Mouse (Mus musculus) kidney, adult 2 months (tissue): ENCODE data around the gene Pde2a.

Experiments used
- CTCF ChIP-seq: fragments of 200-500 bp; conservative IDR thresholded peaks from 2 replicates; pipeline ENCODE4 v1.5.1; 2011; ENCODE audit warnings: low read depth, mild to moderate bottlenecking, control low read depth, low read length, moderate library complexity, mixed read lengths; ENCODE audit not compliant: insufficient read depth, insufficient read length
- POLR2A ChIP-seq: fragments of 200-500 bp; IDR thresholded peaks from one replicate; pipeline ENCODE4 v1.6.1; 2011; ENCODE audit warnings: low read depth, low read length, control low read depth

DNA sequence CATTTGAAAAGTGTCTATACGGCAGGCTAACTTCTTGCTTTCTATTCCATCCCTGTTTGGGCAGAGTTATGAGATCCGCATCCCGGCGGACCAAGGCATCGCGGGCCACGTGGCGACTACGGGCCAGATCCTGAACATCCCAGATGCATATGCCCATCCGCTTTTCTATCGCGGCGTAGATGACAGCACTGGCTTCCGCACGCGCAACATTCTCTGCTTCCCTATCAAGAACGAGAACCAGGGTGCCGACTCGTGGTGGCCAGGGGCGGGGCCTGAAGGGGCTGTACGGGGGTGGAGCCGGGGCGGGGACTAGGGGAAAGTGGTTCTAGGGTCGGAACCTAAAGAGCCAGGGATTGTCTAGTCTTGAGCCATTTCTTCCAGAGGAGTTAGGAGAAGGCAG is 83.0 kb downstream of the Pde2a start:
- no peak for TF ChIP-seq CTCF
- no peak for TF ChIP-seq POLR2A
